Mouse (Mus musculus): ENCODE measurements at regions not wholly inside any gene's neighbourhood (a gene's known extent, or its start where the extent isn't known, plus 50 kb on each side); places are given as distances from the start of the nearest gene placed in this dataset.
A peak's percentile ranks its signal among the peaks of the same experiment; 100 is the strongest.

- no peak overlapping the region for H3K4me2 ChIP-seq (replicated peaks)
- DNase-seq (ENCODE audit: low spot score) (no peak), ATAC-seq (ENCODE audit: low FRiP score) (no peak)
- peaks cover 10% of the 10 kb centered on the region; the same call in 1 of the 2 replicates for H3K9me3 ChIP-seq (ENCODE audit: control insufficient read depth, low read length)
- H3K9ac ChIP-seq = no peak overlapping the region
- no peak overlapping the region for H3K27ac ChIP-seq
- WGBS = 79% methylated on average over 3 of the region's 3 CpGs
- H3K27me3 ChIP-seq (ENCODE audit: control insufficient read depth, insufficient read depth, low read length) = no peaks in the 10 kb centered on the region
- no peak overlapping the region for H3K4me3 ChIP-seq (replicated peaks; ENCODE audit: low read length)
- no peaks in the 10 kb centered on the region for H3K36me3 ChIP-seq (replicated peaks; ENCODE audit: control insufficient read depth, insufficient read depth)
- H3K4me1 ChIP-seq (replicated peaks; ENCODE audit: control insufficient read depth, insufficient read depth, low read length) = no peaks in the 10 kb centered on the region
Measured at GRCm38 (mm10) chr19:21042536-21042935, 88.5 kb upstream of the Tmc1 start.

DNA sequence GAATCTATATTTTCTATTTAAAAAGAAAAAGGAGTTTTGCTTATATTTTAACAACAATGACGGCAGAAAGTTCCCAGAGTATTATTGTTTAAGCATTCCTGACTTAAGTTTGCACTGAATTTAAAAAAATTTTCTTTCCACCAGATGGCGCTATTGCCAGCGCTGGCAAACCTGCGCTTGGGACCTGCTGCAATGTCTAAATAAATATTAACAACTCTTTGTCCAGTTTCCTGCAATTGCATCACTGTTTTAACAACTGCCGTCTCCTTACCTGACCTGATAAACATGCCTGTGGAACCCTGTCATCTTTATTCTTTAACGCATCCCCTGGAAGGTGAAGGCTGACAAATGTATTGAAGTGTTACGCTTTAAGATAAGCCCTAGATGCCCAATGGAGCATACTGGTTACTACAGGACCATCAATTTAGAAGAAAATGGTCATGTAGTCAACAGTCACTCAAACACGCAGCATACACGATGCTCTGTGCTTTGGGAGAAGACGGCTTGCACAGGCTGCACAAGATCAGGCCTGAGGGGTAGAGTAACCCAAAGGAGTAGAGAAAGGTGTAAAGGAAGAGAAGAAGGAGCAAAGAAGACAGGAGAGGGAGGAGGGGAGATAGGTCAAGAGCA, 83.6 kb upstream of the Tmc1 start:
- Histone ChIP-seq H3K36me3 (replicated peaks; ENCODE audit: control insufficient read depth, insufficient read depth) (no peaks in the 10 kb centered on the region), H3K4me2 (replicated peaks) (no peak overlapping the region), H3K27me3 (ENCODE audit: control insufficient read depth, insufficient read depth, low read length) (no peaks in the 10 kb centered on the region), H3K9me3 (ENCODE audit: control insufficient read depth, low read length) (no peaks in the 10 kb centered on the region), H3K4me1 (replicated peaks; ENCODE audit: control insufficient read depth, insufficient read depth, low read length) (no peaks in the 10 kb centered on the region), H3K9ac (no peak overlapping the region), H3K4me3 (replicated peaks; ENCODE audit: low read length) (no peak overlapping the region), H3K27ac (no peak overlapping the region)
- ATAC-seq (ENCODE audit: low FRiP score) (peak; percentile 54; the same call in 1 of the 2 replicates), DNase-seq (ENCODE audit: low spot score) (peak; percentile 92)
- 41% methylated on average over 10 of the region's 10 CpGs for WGBS

GRCm38 (mm10) chr19:21036507-21037425, 82.8 kb upstream of the Tmc1 start:
- Histone ChIP-seq H3K27ac (no peak overlapping the region), H3K9ac (no peak overlapping the region), H3K36me3 (replicated peaks; ENCODE audit: control insufficient read depth, insufficient read depth) (no peaks in the 10 kb centered on the region), H3K9me3 (ENCODE audit: control insufficient read depth, low read length) (no peaks in the 10 kb centered on the region), H3K4me2 (replicated peaks) (no peak overlapping the region), H3K4me3 (replicated peaks; ENCODE audit: low read length) (no peak overlapping the region), H3K27me3 (ENCODE audit: control insufficient read depth, insufficient read depth, low read length) (no peaks in the 10 kb centered on the region), H3K4me1 (replicated peaks; ENCODE audit: control insufficient read depth, insufficient read depth, low read length) (no peaks in the 10 kb centered on the region)
- ATAC-seq (ENCODE audit: low FRiP score) = peak; percentile 49; the same call in 1 of the 2 replicates
- no peak for DNase-seq (ENCODE audit: low spot score)
- WGBS = 53% methylated on average over 14 of the region's 14 CpGs

GRCm38 (mm10) chr19:21035505-21035904, 81.5 kb upstream of the Tmc1 start:
- Histone ChIP-seq H3K9ac (no peak overlapping the region), H3K27me3 (ENCODE audit: control insufficient read depth, insufficient read depth, low read length) (no peaks in the 10 kb centered on the region), H3K9me3 (ENCODE audit: control insufficient read depth, low read length) (no peaks in the 10 kb centered on the region), H3K36me3 (replicated peaks; ENCODE audit: control insufficient read depth, insufficient read depth) (no peaks in the 10 kb centered on the region), H3K4me1 (replicated peaks; ENCODE audit: control insufficient read depth, insufficient read depth, low read length) (no peaks in the 10 kb centered on the region), H3K4me3 (replicated peaks; ENCODE audit: low read length) (no peak overlapping the region), H3K4me2 (replicated peaks) (no peak overlapping the region), H3K27ac (no peak overlapping the region)
- no peak for ATAC-seq (ENCODE audit: low FRiP score)
- DNase-seq (ENCODE audit: low spot score) = no peak
- 76% methylated on average over 4 of the region's 4 CpGs for WGBS

- Histone ChIP-seq H3K27me3 (ENCODE audit: control insufficient read depth, insufficient read depth, low read length) (no peaks in the 10 kb centered on the region), H3K27ac (no peak overlapping the region), H3K9me3 (ENCODE audit: control insufficient read depth, low read length) (no peaks in the 10 kb centered on the region), H3K4me2 (replicated peaks) (no peak overlapping the region), H3K4me3 (replicated peaks; ENCODE audit: low read length) (no peak overlapping the region), H3K9ac (no peak overlapping the region), H3K4me1 (replicated peaks; ENCODE audit: control insufficient read depth, insufficient read depth, low read length) (no peaks in the 10 kb centered on the region), H3K36me3 (replicated peaks; ENCODE audit: control insufficient read depth, insufficient read depth) (no peaks in the 10 kb centered on the region)
- DNase-seq (ENCODE audit: low spot score) (no peak), ATAC-seq (ENCODE audit: low FRiP score) (no peak)
- 87% methylated on average over 3 of the region's 3 CpGs for WGBS
Measured at GRCm38 (mm10) chr19:21033991-21034390, 80.0 kb upstream of the Tmc1 start.

DNA sequence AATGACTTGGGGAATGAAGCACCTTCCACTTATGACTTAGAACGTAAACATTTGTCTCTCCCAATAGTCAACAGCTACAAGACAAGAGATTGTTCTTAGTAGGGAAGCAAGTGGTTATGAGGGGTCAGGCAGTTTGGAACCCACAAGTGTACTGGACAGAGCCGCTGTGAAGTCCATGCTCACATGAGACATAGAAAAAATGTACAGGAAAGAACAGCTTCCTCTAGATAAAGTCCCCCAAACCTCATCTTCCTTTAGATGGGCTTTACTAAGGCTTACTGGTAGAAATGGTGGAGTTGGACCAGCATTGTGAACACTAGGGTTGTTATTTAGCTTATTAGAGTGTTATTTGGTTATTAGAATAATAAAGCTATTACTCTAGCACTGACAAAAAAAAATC, 78.6 kb upstream of the Tmc1 start:
- ATAC-seq (ENCODE audit: low FRiP score) = no peak
- Histone ChIP-seq H3K27ac (no peak overlapping the region), H3K4me3 (replicated peaks; ENCODE audit: low read length) (no peak overlapping the region), H3K4me1 (replicated peaks; ENCODE audit: control insufficient read depth, insufficient read depth, low read length) (no peaks in the 10 kb centered on the region), H3K36me3 (replicated peaks; ENCODE audit: control insufficient read depth, insufficient read depth) (no peaks in the 10 kb centered on the region), H3K4me2 (replicated peaks) (no peak overlapping the region), H3K9me3 (ENCODE audit: control insufficient read depth, low read length) (no peaks in the 10 kb centered on the region), H3K9ac (no peak overlapping the region), H3K27me3 (ENCODE audit: control insufficient read depth, insufficient read depth, low read length) (no peaks in the 10 kb centered on the region)
- DNase-seq (ENCODE audit: low spot score) = no peak
- WGBS = 92% methylated on average over 2 of the region's 2 CpGs

DNA sequence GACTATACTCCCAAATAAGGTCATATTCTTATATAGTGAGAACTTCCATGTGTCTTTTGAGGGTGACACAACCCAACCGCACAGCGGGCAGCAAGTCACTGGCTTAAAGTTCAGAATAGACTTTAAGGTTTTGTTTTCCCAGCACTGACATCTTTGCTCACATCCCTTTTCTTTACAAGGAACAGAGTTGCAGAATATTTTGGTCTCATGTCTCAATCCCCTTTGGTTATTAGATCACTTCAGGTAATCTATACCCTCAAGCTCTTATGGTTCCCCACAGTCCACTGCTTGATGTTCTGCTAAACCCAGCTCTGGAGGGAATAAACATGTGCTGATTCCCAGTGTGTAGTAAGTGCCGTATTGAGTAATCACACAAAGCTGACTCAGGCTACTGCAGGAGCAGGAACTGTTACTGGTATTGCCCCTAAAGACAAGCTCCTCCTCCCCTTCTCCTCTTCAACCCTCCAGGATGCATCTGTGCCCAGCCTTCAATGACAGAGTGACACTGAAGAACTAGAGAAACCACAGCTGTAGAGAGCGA, 77.8 kb upstream of the Tmc1 start:
- 95% methylated on average over 4 of the region's 4 CpGs for WGBS
- ATAC-seq (ENCODE audit: low FRiP score) (no peak), DNase-seq (ENCODE audit: low spot score) (no peak)
- H3K9me3 ChIP-seq (ENCODE audit: control insufficient read depth, low read length) = no peaks in the 10 kb centered on the region
- H3K4me3 ChIP-seq (replicated peaks; ENCODE audit: low read length) = no peak overlapping the region
- H3K36me3 ChIP-seq (replicated peaks; ENCODE audit: control insufficient read depth, insufficient read depth) = no peaks in the 10 kb centered on the region
- no peak overlapping the region for H3K4me2 ChIP-seq (replicated peaks)
- no peak overlapping the region for H3K9ac ChIP-seq
- H3K27ac ChIP-seq = no peak overlapping the region
- H3K27me3 ChIP-seq (ENCODE audit: control insufficient read depth, insufficient read depth, low read length) = no peaks in the 10 kb centered on the region
- no peaks in the 10 kb centered on the region for H3K4me1 ChIP-seq (replicated peaks; ENCODE audit: control insufficient read depth, insufficient read depth, low read length)

DNA sequence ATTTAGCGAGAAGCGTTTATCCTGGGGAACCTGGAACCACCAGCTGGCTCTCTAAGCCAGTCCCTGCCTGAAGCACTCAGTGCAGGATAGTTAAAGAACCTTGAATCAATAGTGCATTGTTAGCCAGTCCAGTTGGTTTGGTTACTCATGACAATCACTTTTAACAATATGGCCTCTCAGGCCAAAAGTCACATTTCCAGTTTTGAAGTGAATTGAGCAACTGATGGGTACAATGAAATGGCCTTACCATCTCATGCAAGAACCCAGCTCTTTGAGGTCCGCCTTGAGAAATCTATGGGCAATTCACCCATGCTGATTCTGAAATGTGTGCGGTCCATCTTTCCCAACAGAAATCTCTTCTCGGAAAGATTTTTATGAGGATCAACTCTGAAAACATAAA, 77.0 kb upstream of the Tmc1 start:
- DNase-seq (ENCODE audit: low spot score) = no peak
- no peaks in the 10 kb centered on the region for H3K9me3 ChIP-seq (ENCODE audit: control insufficient read depth, low read length)
- no peaks in the 10 kb centered on the region for H3K4me1 ChIP-seq (replicated peaks; ENCODE audit: control insufficient read depth, insufficient read depth, low read length)
- H3K36me3 ChIP-seq (replicated peaks; ENCODE audit: control insufficient read depth, insufficient read depth) = no peaks in the 10 kb centered on the region
- no peak overlapping the region for H3K9ac ChIP-seq
- H3K4me3 ChIP-seq (replicated peaks; ENCODE audit: low read length) = no peak overlapping the region
- no peak overlapping the region for H3K4me2 ChIP-seq (replicated peaks)
- H3K27ac ChIP-seq = no peak overlapping the region
- no peaks in the 10 kb centered on the region for H3K27me3 ChIP-seq (ENCODE audit: control insufficient read depth, insufficient read depth, low read length)
- no peak for ATAC-seq (ENCODE audit: low FRiP score)
- WGBS = 77% methylated on average over 5 of the region's 5 CpGs

DNA sequence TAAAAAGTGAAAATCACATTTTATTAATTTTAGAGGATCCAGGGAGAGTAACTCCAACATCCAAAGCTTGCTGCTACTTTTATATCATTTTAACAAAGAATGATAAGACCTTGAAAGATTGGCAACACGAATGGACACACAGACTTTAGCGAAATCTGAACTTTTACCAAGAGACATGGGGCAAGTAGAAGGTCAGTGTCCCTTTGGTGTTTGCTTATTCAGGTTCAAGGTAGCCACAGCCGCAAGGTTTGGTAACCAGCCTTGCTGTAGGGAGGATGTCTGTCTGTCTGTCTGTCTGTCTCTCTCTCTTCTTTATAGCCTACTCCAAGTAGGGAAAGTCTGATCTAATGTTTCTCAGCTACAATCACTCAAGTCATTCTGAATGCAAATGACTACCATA, 75.0 kb upstream of the Tmc1 start:
- DNase-seq (ENCODE audit: low spot score) (no peak), ATAC-seq (ENCODE audit: low FRiP score) (no peak)
- Histone ChIP-seq H3K36me3 (replicated peaks; ENCODE audit: control insufficient read depth, insufficient read depth) (no peaks in the 10 kb centered on the region), H3K9me3 (ENCODE audit: control insufficient read depth, low read length) (no peaks in the 10 kb centered on the region), H3K9ac (no peak overlapping the region), H3K27me3 (ENCODE audit: control insufficient read depth, insufficient read depth, low read length) (no peaks in the 10 kb centered on the region), H3K4me2 (replicated peaks) (no peak overlapping the region), H3K4me1 (replicated peaks; ENCODE audit: control insufficient read depth, insufficient read depth, low read length) (no peaks in the 10 kb centered on the region), H3K4me3 (replicated peaks; ENCODE audit: low read length) (no peak overlapping the region), H3K27ac (no peak overlapping the region)
- 88% methylated on average over 3 of the region's 3 CpGs for WGBS
